Mouse (Mus musculus) ES-Bruce4 (cell line): ENCODE data around the gene Ap1g1. TPM values are rescaled to one million over a fixed set of nuclear protein-coding genes. Genes with fewer than 3 reads are reported as not detected.

Experiments used
- H3K27ac ChIP-seq: 2 replicates; pipeline ENCODE4 v1.5.1; 2012; ENCODE audit warnings: low read length, inconsistent platforms; ENCODE audit not compliant: insufficient read depth
- H3K27me3 ChIP-seq: 2 replicates; pipeline ENCODE4 v1.6.1; 2012; ENCODE audit warnings: mild to moderate bottlenecking, low read length, inconsistent platforms; ENCODE audit not compliant: control insufficient read depth, poor library complexity, insufficient read depth, severe bottlenecking
- H3K36me3 ChIP-seq: 2 replicates; pipeline ENCODE4 v1.6.1; 2012; ENCODE audit warnings: inconsistent platforms, mild to moderate bottlenecking, low read length, moderate library complexity; ENCODE audit not compliant: control insufficient read depth, poor library complexity, insufficient read depth, severe bottlenecking
- H3K4me1 ChIP-seq: one replicate; pipeline ENCODE4 v1.8.1; 2011; ENCODE audit warnings: low read length; ENCODE audit not compliant: control insufficient read depth, insufficient read depth
- H3K4me3 ChIP-seq: 2 replicates; pipeline ENCODE4 v1.5.1; 2011; ENCODE audit warnings: low read depth, mild to moderate bottlenecking, low read length
- H3K9ac ChIP-seq: 2 replicates; pipeline ENCODE4 v1.6.1; 2012; ENCODE audit warnings: low read depth, mild to moderate bottlenecking, inconsistent platforms; ENCODE audit not compliant: poor library complexity, severe bottlenecking
- H3K9me3 ChIP-seq: replicated peaks from 2 replicates; pipeline ENCODE4 v1.6.1; 2012; ENCODE audit warnings: mild to moderate bottlenecking, low read length, inconsistent platforms; ENCODE audit not compliant: control insufficient read depth, poor library complexity, insufficient read depth, severe bottlenecking
- CTCF ChIP-seq: IDR thresholded peaks from one replicate; pipeline ENCODE4 v1.8.1; 2011; ENCODE audit warnings: low read depth, low read length
- EP300 ChIP-seq: IDR thresholded peaks from 2 replicates; pipeline ENCODE4 v1.6.1; 2011; ENCODE audit warnings: low read depth, low read length; ENCODE audit not compliant: insufficient read depth
- POLR2A ChIP-seq: IDR thresholded peaks from one replicate; pipeline ENCODE4 v1.8.1; 2011; ENCODE audit warnings: low read length; ENCODE audit not compliant: insufficient read depth
- polyA plus RNA-seq: library from polyadenylated mRNA; stranded (reverse); fragments of >200 nt; gene quantifications from 2 replicates; pipeline ENCODE4 v1.2.4, GENCODE M21; 2011; ENCODE audit warnings: low read depth; ENCODE audit not compliant: missing spikeins, insufficient read depth, insufficient read length

Ap1g1 gene
- polyA plus RNA-seq, 1 experiment, result 108 TPM

DNA sequence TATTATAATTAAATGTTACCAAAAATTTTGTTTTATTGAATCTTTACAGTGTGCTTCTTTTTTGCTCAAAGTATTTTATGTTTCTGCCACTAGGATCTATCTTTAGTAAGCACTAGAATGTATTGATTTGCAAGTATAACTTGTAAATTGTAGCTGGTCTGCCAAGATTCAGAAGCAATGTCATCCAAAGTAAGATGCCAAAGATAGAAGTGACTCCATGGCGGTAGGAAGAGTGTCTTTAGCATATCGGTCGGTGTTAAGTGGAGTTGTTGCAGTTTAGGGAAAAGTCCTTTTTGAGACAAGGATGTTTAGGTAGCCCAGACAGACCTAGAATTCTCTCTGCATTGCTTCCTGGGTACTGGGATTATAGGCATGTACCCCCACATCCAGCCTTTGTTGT is 128.6 kb downstream of the Ap1g1 start:
- no peak overlapping the region for H3K27ac ChIP-seq
- no peak for TF ChIP-seq POLR2A
- no peak for TF ChIP-seq EP300
- TF ChIP-seq CTCF, result no peak
- no peaks in the 10 kb centered on the region for H3K4me1 ChIP-seq
- no peaks in the 10 kb centered on the region for H3K9me3 ChIP-seq
- no peaks in the 10 kb centered on the region for H3K27me3 ChIP-seq
- H3K9ac ChIP-seq, result no peak overlapping the region
- H3K4me3 ChIP-seq, result no peak overlapping the region
- no peaks in the 10 kb centered on the region for H3K36me3 ChIP-seq

DNA sequence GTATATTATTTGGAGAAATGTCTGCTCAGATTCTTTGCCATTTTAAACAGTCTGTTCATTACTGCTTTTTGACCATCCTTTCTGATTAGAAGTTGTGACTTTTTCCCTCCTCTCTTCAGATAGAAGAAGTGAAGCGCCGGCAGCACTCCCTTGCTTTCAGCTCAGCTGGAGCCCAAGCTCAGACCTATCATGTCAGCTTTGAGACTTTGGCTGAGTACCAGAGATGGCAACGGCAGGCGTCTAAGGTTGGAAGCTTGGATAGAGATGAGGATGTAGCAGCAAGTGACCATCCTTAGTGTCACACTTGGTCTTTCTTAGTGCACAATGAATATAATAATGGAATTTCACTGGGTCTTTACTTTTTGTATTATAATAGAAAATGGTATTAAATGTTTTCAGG is 129.0 kb downstream of the Ap1g1 start:
- H3K4me1 ChIP-seq, result no peaks in the 10 kb centered on the region
- H3K27ac ChIP-seq, result no peak overlapping the region
- H3K27me3 ChIP-seq, result no peaks in the 10 kb centered on the region
- TF ChIP-seq CTCF, result no peak
- no peak for TF ChIP-seq EP300
- no peak for TF ChIP-seq POLR2A
- no peaks in the 10 kb centered on the region for H3K9me3 ChIP-seq
- no peaks in the 10 kb centered on the region for H3K36me3 ChIP-seq
- H3K4me3 ChIP-seq, result no peak overlapping the region
- no peak overlapping the region for H3K9ac ChIP-seq

Other genes starting within 250 kb of the Ap1g1 start
- 32.5 and 36.3 TPM in 2 replicates for gene Dhx38, start 212.7 kb upstream of the Ap1g1 start, polyA plus RNA-seq
- gene Txnl4b, start 212.7 kb upstream of the Ap1g1 start, polyA plus RNA-seq, result 7.5 and 10.5 TPM in 2 replicates
- gene Hp, start 199.4 kb upstream of the Ap1g1 start, polyA plus RNA-seq, result not detected in 2 replicates
- gene Dhodh, start 169.9 kb upstream of the Ap1g1 start, polyA plus RNA-seq, result 25.8 and 27.9 TPM in 2 replicates
- gene Pkd1l3, start 164.0 kb upstream of the Ap1g1 start, polyA plus RNA-seq, result not detected in 2 replicates
- gene Ist1, start 85.3 kb upstream of the Ap1g1 start, polyA plus RNA-seq, result 79.8 and 80.4 TPM in 2 replicates
- 9.5 and 11.0 TPM in 2 replicates for gene Zfp821, start 73.0 kb upstream of the Ap1g1 start, polyA plus RNA-seq
- gene Atxn1l, start 40.8 kb upstream of the Ap1g1 start, polyA plus RNA-seq, result 25.4 and 34.6 TPM in 2 replicates
- gene Phlpp2, start 90.0 kb downstream of the Ap1g1 start, polyA plus RNA-seq, result 8.6 and 10.2 TPM in 2 replicates
- 6.4 and 9.3 TPM in 2 replicates for gene Marveld3, start 183.6 kb downstream of the Ap1g1 start, polyA plus RNA-seq
- not detected in 2 replicates for gene Tat, start 211.9 kb downstream of the Ap1g1 start, polyA plus RNA-seq